Mouse (Mus musculus): ENCODE results near the gene Plekhh2. TPM values are rescaled to one million over a fixed set of nuclear protein-coding genes. Genes with fewer than 3 reads are reported as not detected.
A peak's percentile ranks its signal among the peaks of the same experiment; 100 is the strongest.

The Plekhh2 gene
- polyA plus RNA-seq, 1 experiment from 2014 or later: 3.8 TPM

- H3K27ac ChIP-seq: peak overlapping the region; percentile 81
- no peaks in the 10 kb centered on the region for H3K9me3 ChIP-seq
- peak; percentile 37 for DNase-seq (ENCODE audit: extremely low spot score, low spot score)
- H3K36me3 ChIP-seq (replicated peaks): peaks cover 17% of the 10 kb centered on the region
- 49% methylated on average over 27 of the region's 27 CpGs for WGBS
- H3K4me3 ChIP-seq: peak overlapping the region; percentile 0; the same call in 1 of the 2 replicates
- no peaks in the 10 kb centered on the region for H3K27me3 ChIP-seq (ENCODE audit: poor library complexity, severe bottlenecking)
- peaks cover 23% of the 10 kb centered on the region for H3K4me1 ChIP-seq
Observed at GRCm38 (mm10) chr17:84566773-84567555, 55.3 kb downstream of the Plekhh2 start.

DNA sequence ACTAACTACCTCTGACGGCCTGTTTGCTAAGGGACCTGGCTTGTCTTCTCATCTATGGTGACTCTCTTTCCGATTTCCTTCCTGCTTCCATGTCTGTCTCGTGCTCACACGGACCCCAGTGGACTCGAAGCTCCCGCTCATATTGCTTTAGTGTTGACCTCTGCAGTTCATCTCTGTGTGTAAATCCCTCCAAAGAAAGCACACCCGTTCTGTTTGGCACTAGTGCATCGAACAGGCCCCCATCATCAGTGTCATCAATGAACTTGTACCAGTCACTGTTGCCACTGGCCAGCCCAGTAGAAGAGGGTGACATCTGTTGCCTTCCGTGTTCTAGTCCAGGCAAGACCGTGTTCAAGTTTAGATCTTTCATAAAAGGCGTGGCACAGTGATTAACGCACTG lies 57.1 kb downstream of the Plekhh2 start:
- WGBS: 93% methylated on average over 12 of the region's 12 CpGs
- no peak for DNase-seq (ENCODE audit: extremely low spot score, low spot score)
- H3K4me1 ChIP-seq: peaks cover 23% of the 10 kb centered on the region
- no peaks in the 10 kb centered on the region for H3K9me3 ChIP-seq
- H3K4me3 ChIP-seq: no peak overlapping the region
- no peak overlapping the region for H3K27ac ChIP-seq
- H3K36me3 ChIP-seq (replicated peaks): peaks cover 15% of the 10 kb centered on the region
- H3K27me3 ChIP-seq (ENCODE audit: poor library complexity, severe bottlenecking): no peaks in the 10 kb centered on the region

GRCm38 (mm10) chr17:84569770-84570169 lies 58.1 kb downstream of the Plekhh2 start:
- Histone ChIP-seq H3K27ac (no peak overlapping the region), H3K4me1 (peaks cover 23% of the 10 kb centered on the region), H3K36me3 (replicated peaks) (peaks cover 10% of the 10 kb centered on the region; the same call in 1 of the 2 replicates), H3K4me3 (no peak overlapping the region), H3K27me3 (ENCODE audit: poor library complexity, severe bottlenecking) (no peaks in the 10 kb centered on the region), H3K9me3 (no peaks in the 10 kb centered on the region)
- 87% methylated on average over 8 of the region's 8 CpGs for WGBS
- no peak for DNase-seq (ENCODE audit: extremely low spot score, low spot score)

DNA sequence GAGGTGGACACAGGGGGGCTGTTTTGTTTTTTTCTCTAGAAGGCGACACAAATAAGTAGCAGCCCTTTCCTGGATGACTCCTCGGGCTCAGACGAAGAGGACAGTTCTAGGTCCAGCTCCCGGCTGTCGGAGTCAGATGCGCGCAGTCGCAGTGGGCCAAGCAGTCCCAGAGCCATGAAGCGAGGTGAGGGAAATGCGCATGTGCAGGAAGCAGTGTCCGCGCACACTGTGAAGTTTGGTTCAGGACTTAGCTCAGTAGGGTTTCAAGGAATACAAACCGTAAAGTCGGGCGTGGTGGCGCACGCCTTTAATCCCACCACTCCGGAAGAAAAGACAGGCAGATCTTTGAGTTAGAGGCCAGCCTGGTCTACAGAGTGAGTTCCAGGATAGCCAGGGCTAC lies 59.9 kb downstream of the Plekhh2 start:
- Histone ChIP-seq H3K4me3 (peak overlapping the region; percentile 18; the same call in 1 of the 2 replicates), H3K36me3 (replicated peaks) (0 out of 2 replicates have a peak, but pooled peaks cover 2% of the 10 kb centered on the region), H3K9me3 (no peaks in the 10 kb centered on the region), H3K4me1 (peaks cover 19% of the 10 kb centered on the region), H3K27ac (peak overlapping the region; percentile 25; the same call in 1 of the 2 replicates), H3K27me3 (ENCODE audit: poor library complexity, severe bottlenecking) (no peaks in the 10 kb centered on the region)
- DNase-seq (ENCODE audit: extremely low spot score, low spot score): no peak
- WGBS: 77% methylated on average over 18 of the region's 18 CpGs

DNA sequence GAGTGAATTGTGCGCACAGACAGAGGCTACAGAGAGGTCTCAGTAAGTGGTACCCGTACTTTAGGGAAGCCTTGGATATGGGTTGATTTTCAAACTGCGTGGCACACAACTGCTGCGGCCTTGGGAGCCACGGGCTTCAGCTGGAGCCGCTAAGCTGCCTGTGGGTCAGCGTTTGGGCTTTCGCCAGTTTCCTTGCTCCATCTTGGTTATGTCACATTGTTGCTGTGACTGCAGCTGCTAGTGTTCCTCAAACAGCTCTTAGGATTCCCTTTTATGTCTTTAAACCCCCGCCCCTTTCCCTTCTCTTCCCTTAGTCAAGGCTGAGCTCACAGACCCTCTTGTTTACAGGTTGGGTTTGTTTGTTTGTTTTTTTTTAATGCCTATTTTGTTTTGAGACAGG lies 61.6 kb downstream of the Plekhh2 start:
- H3K4me1 ChIP-seq: peaks cover 6% of the 10 kb centered on the region; the same call in 1 of the 2 replicates
- H3K27me3 ChIP-seq (ENCODE audit: poor library complexity, severe bottlenecking): no peaks in the 10 kb centered on the region
- no peak overlapping the region for H3K4me3 ChIP-seq
- H3K9me3 ChIP-seq: no peaks in the 10 kb centered on the region
- WGBS: 95% methylated on average over 9 of the region's 9 CpGs
- H3K27ac ChIP-seq: no peak overlapping the region
- no peak for DNase-seq (ENCODE audit: extremely low spot score, low spot score)
- 0 out of 2 replicates have a peak, but pooled peaks cover 3% of the 10 kb centered on the region for H3K36me3 ChIP-seq (replicated peaks)

GRCm38 (mm10) chr17:84573940-84574339 lies 62.2 kb downstream of the Plekhh2 start:
- H3K27me3 ChIP-seq (ENCODE audit: poor library complexity, severe bottlenecking): no peaks in the 10 kb centered on the region
- no peak for DNase-seq (ENCODE audit: extremely low spot score, low spot score)
- H3K27ac ChIP-seq: no peak overlapping the region
- no peak overlapping the region for H3K4me3 ChIP-seq
- H3K9me3 ChIP-seq: no peaks in the 10 kb centered on the region
- H3K36me3 ChIP-seq (replicated peaks): 0 out of 2 replicates have a peak, but pooled peaks cover 3% of the 10 kb centered on the region
- WGBS: 93% methylated on average over 5 of the region's 5 CpGs
- H3K4me1 ChIP-seq: peaks cover 6% of the 10 kb centered on the region; the same call in 1 of the 2 replicates

GRCm38 (mm10) chr17:84575108-84575507 lies 63.4 kb downstream of the Plekhh2 start:
- DNase-seq (ENCODE audit: extremely low spot score, low spot score): peak; percentile 2
- WGBS: 94% methylated on average over 5 of the region's 5 CpGs
- H3K36me3 ChIP-seq (replicated peaks): 0 out of 2 replicates have a peak, but pooled peaks cover 3% of the 10 kb centered on the region

DNA sequence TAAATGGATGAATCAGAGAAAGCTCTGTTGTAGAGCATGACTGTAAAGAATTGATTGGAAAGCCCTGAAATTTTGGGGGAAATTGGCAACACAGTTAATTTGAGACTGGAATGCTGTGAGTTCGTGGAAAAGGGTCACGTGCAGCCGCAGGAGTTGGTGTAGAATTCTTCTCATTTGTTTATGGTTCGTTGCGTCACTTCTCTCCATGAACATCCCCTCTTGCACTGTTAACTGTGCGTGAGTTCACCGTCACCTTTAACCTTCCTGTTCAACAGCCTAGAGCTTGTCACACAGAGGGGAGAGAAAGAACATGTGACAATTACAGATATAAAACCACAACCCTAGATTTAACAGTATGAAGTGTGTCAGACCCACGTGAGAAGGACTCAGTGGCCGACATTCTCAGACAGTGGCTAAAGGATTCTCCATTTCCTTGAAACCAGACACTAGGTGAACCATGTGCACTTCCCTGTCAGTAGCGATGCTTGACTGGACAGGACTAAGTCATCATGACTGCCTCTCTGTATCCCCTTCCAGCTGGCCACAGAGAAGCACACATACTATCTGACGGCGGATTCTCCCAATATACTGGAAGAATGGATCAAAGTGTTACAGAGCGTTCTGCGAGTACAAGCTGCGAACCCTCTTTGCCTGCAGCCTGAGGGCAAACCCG lies 65.1 kb downstream of the Plekhh2 start:
- no peak overlapping the region for H3K4me3 ChIP-seq
- 0 out of 2 replicates have a peak, but pooled peaks cover 3% of the 10 kb centered on the region for H3K36me3 ChIP-seq (replicated peaks)
- H3K27me3 ChIP-seq (ENCODE audit: poor library complexity, severe bottlenecking): no peaks in the 10 kb centered on the region
- 84% methylated on average over 16 of the region's 16 CpGs for WGBS
- DNase-seq (ENCODE audit: extremely low spot score, low spot score): peak; percentile 13
- H3K9me3 ChIP-seq: no peaks in the 10 kb centered on the region
- peaks cover 13% of the 10 kb centered on the region for H3K4me1 ChIP-seq
- no peak overlapping the region for H3K27ac ChIP-seq

More at GRCm38 (mm10) chr17:84575108-84575507, 63.4 kb downstream of the Plekhh2 start:
- Histone ChIP-seq H3K27ac (no peak overlapping the region), H3K4me1 (peaks cover 3% of the 10 kb centered on the region; the same call in 1 of the 2 replicates), H3K27me3 (ENCODE audit: poor library complexity, severe bottlenecking) (no peaks in the 10 kb centered on the region), H3K4me3 (no peak overlapping the region), H3K9me3 (no peaks in the 10 kb centered on the region)

GRCm38 (mm10) chr17:84579249-84579648 lies 67.6 kb downstream of the Plekhh2 start:
- no peaks in the 10 kb centered on the region for H3K9me3 ChIP-seq
- peaks cover 14% of the 10 kb centered on the region for H3K4me1 ChIP-seq
- no peak overlapping the region for H3K27ac ChIP-seq
- peak; percentile 12 for DNase-seq (ENCODE audit: extremely low spot score, low spot score)
- no peaks in the 10 kb centered on the region for H3K27me3 ChIP-seq (ENCODE audit: poor library complexity, severe bottlenecking)
- 86% methylated on average over 8 of the region's 8 CpGs for WGBS
- H3K36me3 ChIP-seq (replicated peaks): 0 out of 2 replicates have a peak, but pooled peaks cover 3% of the 10 kb centered on the region
- H3K4me3 ChIP-seq: no peak overlapping the region

DNA sequence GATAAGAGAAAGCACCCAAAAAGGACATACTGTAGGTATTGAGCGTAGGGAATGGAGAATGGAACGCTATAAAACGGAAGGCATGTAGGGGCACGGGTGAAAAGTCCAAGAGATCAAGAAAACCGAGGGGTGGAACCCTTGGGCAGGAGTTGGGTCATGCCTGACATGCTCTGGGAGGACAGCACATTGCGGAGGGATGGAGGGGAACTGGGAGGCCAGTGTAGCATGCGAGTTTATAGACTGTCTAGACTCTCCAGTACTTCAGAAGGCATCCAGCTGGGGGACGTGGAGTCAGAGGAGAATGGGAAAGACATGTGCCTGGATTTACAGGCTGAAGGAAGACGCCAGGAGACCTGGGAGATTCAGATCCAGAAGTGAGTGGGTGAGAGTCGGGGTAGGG lies 68.1 kb downstream of the Plekhh2 start:
- H3K27me3 ChIP-seq (ENCODE audit: poor library complexity, severe bottlenecking): no peaks in the 10 kb centered on the region
- 0 out of 2 replicates have a peak, but pooled peaks cover 3% of the 10 kb centered on the region for H3K36me3 ChIP-seq (replicated peaks)
- H3K9me3 ChIP-seq: no peaks in the 10 kb centered on the region
- peaks cover 14% of the 10 kb centered on the region for H3K4me1 ChIP-seq
- 91% methylated on average over 10 of the region's 10 CpGs for WGBS
- no peak overlapping the region for H3K4me3 ChIP-seq
- peak; percentile 8 for DNase-seq (ENCODE audit: extremely low spot score, low spot score)
- no peak overlapping the region for H3K27ac ChIP-seq

GRCm38 (mm10) chr17:84580821-84581220 lies 69.1 kb downstream of the Plekhh2 start:
- no peaks in the 10 kb centered on the region for H3K27me3 ChIP-seq (ENCODE audit: poor library complexity, severe bottlenecking)
- DNase-seq (ENCODE audit: extremely low spot score, low spot score): peak; percentile 13
- H3K4me1 ChIP-seq: peaks cover 14% of the 10 kb centered on the region
- no peaks in the 10 kb centered on the region for H3K9me3 ChIP-seq
- 0 out of 2 replicates have a peak, but pooled peaks cover 3% of the 10 kb centered on the region for H3K36me3 ChIP-seq (replicated peaks)
- H3K4me3 ChIP-seq: no peak overlapping the region
- H3K27ac ChIP-seq: no peak overlapping the region; the same call in 1 of the 2 replicates
- WGBS: 67% methylated on average over 8 of the region's 8 CpGs

GRCm38 (mm10) chr17:84581740-84582414 lies 70.2 kb downstream of the Plekhh2 start:
- H3K4me1 ChIP-seq: peaks cover 14% of the 10 kb centered on the region
- H3K36me3 ChIP-seq (replicated peaks): 0 out of 2 replicates have a peak, but pooled peaks cover 3% of the 10 kb centered on the region
- DNase-seq (ENCODE audit: extremely low spot score, low spot score): peak; percentile 11
- no peaks in the 10 kb centered on the region for H3K27me3 ChIP-seq (ENCODE audit: poor library complexity, severe bottlenecking)
- no peak overlapping the region for H3K27ac ChIP-seq
- WGBS: 79% methylated on average over 8 of the region's 8 CpGs
- H3K4me3 ChIP-seq: no peak overlapping the region
- H3K9me3 ChIP-seq: no peaks in the 10 kb centered on the region

Data from forebrain, embryonic 10.5 days (tissue).